Mouse (Mus musculus) thymus, postnatal 10 days (tissue): ENCODE results near the gene Olfr324.
A peak's percentile ranks its signal among the peaks of the same experiment; 100 is the strongest.

ENCODE experiments used
- DNase-seq, 2 experiments: peaks; one replicate each; pipeline ENCODE4 v3.0.0; 2021; ENCODE audit warnings: low spot score in 2 of 2

The Olfr324 gene

GRCm38 (mm10) chr11:58634878-58635277 is 40.0 kb downstream of the Olfr324 start:
- DNase-seq, result no peak

GRCm38 (mm10) chr11:58636376-58636977 is 41.6 kb downstream of the Olfr324 start:
- peak; percentile 21 to 61 for DNase-seq

GRCm38 (mm10) chr11:58638176-58638701 is 43.3 kb downstream of the Olfr324 start:
- no peak for DNase-seq

- DNase-seq, result no peak
Measured at GRCm38 (mm10) chr11:58640272-58640867, 45.5 kb downstream of the Olfr324 start, which contains the start of gene Trim58. Trim58 (plus strand) TSS chr11:58640465.

- DNase-seq, result no peak
Measured at GRCm38 (mm10) chr11:58641057-58641456, 46.1 kb downstream of the Olfr324 start.

GRCm38 (mm10) chr11:58641638-58642358 is 46.9 kb downstream of the Olfr324 start:
- DNase-seq, result no peak

- DNase-seq, result peak; percentile 25 to 70
Measured at GRCm38 (mm10) chr11:58643350-58643749, 48.4 kb downstream of the Olfr324 start.
